Mouse (Mus musculus) right cerebral cortex, postnatal 10 days (tissue): ENCODE results near the gene Slc35f3.

Experiments
- DNase-seq, 2 experiments: peaks; one replicate each; pipeline ENCODE4 v3.0.0; 2021; ENCODE audit warnings: low spot score in 2 of 2

Slc35f3 gene

DNA sequence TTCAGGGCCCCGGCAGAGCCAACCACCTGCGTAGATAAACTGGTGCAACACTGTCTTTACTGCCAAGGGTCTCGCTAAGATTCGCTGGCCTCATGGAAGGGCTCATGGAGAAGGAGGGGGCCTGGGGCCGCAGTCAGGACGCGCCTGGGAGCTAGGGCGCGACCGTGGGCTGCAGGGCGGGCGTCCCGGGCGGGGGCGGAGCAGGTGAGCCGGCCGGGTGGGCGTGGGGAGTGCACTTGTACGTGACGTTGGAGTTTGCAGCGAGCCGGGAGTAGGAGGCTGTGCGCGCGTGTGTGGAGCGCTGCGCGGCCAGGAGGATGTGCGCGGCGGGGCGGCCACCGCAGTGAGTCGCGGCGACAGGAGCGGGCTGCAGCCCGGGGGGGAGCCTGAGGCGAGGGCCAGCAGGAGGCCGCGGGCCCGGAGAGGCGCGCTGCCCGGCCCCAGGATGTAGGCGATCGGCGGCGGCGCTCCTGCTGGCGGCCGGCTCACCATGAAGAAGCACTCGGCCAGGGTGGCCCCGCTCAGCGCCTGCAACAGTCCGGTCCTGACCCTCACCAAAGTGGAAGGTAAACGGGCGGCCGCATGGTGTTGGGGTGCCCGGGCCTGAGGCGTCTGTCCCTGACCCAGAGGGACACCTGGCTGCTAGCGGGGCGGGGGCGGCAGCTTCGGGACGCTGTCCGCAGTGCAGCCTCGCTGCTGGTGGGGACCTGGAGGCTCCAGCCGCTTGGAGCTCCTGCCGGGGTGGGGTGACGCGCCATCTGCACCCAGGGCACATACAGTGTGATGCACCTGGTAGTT lies at the start of gene Slc35f3:
TSS of gene Slc35f3 (plus strand) at position 263 of the 798 bp plus-strand sequence.
- peak; percentile 76 to 80 for DNase-seq

DNA sequence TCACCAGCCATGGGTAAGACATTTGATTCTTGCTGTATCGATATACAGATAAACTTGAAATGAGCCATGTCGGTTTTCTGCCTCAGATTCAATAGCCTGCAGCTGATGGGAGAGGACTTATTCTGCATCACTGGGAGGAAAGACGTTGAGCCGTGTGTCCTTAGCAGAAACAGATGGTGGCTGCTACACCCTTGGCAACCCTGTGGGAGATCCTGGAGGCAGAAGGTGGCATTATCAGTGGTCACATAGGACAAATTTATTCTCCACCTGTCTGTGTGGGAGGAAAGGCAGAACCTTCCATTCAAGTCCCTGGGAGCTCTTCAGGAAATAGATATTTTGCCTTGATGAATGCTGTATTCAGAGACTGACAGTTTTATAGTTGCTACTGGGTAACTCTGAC lies 47.9 kb upstream of the Slc35f3 start:
- no peak for DNase-seq

DNA sequence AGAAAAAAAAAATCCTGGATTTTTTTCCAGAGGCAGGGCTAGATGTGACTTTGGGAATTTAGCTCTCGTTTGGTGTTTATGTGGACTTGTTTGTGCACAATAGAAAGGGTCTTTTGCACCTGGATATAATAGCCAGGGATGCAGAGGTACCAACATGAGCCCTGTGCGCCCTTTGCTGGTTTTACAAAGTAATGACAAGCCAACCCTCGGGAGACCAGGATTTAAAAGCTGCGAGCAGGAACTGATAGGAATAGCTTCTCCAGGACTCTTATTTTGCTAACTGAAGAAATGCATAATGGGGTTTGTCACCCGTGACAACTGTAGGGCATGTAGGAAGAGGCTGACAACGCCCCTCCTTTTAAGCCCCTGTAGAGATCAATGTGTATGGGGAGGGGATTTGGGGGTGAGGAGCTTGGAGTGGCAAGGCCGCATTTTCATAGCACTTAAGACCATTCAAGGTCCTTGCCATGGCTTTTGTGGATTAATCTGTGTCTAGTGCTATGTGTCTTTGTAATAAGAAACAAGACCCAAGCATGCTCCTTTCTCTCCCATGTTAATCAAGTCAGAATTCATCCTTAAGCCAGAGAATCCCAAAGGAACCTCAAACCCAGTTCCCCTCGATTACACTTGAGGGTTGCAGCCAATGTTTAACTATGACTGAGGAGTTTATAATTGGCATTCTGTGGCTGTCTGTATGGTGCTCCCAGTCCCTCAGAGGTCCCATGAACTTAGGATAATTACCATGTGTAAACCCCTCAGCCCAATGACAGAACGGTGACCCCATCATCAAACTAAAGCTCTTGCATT lies 41.6 kb upstream of the Slc35f3 start:
- DNase-seq, result peak; percentile 39 to 44

DNA sequence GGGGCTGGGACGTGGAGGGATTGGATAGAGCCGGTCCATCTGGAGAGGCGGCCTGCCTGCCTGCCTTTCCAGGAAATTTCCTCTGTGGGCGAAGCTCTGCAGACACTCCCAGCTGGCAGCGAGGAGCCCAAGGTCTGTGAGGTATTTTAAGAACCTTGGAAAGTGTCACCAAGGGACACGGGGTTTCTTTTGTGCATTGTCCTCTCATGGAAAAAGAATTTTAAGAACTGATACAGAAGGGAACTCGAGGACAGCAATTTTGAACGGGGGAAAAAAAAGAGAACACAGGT lies 41.0 kb upstream of the Slc35f3 start:
- DNase-seq, result peak; percentile 37 to 57

DNA sequence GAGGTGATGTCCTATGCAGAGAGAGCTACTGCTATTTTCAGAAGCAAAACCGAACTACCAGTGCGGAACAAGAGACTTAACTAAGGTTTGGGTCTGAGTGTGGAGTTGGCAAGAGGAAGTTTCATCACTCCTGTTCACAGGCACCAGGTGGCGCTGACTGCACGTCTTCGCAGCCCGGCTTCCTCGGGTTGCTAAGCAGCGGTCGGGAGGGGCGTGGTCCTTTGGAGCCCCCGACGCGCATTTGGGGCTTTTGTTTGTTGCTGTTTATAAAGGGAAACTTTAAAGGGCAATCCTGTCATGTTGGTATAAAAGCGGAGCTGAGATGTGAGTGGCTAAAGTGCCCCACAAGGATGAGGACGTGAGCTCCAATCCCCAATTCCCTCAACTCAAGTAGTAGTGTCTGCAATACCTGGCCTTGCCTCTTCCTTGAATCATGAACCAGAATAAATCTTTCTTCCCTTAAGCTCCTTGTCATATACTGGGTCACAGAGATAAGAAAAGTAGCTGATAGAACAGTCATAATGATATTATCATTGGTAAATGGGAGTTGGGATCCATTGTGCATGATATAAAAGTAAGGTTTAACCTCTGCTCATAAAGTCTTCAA lies 40.1 kb upstream of the Slc35f3 start:
- peak; percentile 90 to 92 for DNase-seq

DNA sequence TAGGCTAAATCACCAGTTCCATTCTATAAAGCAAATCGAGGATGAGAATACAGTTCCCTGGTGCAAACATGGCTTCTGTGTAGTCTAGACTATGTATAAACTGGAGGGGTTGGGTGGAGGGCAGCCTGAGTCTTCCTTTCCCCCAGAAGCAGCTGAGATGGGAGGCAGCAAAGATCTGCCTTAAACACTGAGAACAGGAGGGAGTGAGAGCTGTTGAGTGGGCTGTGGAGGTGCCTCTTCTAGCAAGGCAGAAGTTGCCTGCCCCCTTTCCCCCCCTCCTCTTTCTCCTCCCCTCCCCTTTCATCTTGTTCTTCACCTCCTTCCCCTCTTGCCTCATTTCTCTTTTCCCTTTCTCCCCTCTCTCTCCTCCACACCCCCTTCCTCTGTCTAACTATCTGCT lies 33.2 kb upstream of the Slc35f3 start:
- DNase-seq, result no peak

DNA sequence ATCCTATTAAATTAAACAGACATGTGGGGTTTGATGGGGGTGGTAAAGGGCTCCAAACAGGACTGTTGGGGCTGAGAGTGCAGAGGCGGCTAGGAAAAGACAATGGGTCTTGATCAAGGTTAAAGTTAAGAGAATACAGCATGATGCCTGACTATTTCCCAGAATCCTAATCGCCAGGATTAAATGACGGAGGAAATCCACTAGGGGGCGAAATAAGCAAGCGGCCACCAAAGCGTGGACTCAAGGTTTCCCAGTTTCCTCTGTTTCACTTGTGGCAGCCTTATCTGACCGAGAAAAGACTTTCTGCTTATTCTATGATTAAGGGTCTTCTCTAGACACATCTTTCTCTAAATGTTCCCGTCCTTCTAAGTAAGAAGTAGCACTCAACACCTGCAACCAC lies 31.2 kb upstream of the Slc35f3 start:
- no peak for DNase-seq

DNA sequence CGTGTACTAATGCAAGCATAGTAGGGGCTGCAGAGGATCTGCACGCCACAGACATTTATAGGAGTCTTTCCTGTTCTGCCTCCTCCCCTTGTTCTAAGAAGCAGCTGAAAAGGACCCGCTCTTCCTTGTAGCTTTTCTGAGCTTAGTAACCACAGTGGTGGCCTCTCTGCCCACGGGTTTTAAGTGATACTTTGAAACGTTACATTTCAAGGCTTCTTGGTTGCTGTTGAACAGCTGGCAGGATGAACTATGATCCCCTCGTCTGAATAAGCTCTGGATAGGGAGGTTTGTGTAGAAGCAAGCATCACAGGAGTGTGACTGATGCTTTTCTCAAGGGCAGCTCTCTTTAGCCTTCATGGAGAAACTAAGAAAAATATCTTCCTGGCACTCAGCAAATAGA lies 28.6 kb upstream of the Slc35f3 start:
- DNase-seq, result no peak

DNA sequence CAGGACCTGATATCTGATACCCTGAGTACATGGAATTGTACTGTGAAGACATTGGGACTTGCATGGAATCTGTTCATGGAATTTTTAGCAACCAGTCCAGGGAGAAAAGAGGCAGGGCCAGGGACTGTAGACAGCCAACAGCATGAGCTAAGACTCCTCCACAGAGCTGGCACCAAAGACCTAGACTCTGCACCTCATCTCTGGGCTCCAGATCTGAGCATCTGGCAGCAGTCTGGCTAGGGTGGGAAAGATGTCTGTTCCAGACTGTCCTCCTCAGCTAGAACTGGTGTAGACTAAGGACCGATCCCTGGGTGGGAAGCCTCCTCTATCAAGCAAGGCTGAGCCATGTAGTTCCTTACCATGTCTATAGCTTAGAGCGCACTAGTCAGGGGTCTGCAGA lies 25.9 kb upstream of the Slc35f3 start:
- peak; percentile 60 to 77 for DNase-seq

DNA sequence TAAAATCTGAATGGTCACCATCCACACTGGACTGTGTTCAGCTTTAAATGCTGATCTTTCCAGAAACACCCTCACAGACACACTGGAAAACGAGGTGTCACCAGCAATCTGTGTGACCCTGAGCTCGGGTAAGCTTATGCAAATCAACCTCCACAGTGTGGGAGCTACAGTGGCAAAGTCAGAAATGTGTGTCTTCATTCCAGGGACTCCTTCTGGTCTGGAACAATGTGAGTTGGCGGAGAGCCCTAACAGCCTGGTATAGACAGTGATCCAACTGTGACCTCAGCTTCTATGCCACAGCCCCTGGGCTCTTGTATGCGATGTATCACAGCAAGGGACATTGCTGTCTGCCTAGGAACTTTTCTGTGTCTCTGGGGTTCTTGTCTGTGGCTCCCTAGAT lies 25.3 kb upstream of the Slc35f3 start:
- peak; percentile 40 to 75 for DNase-seq

DNA sequence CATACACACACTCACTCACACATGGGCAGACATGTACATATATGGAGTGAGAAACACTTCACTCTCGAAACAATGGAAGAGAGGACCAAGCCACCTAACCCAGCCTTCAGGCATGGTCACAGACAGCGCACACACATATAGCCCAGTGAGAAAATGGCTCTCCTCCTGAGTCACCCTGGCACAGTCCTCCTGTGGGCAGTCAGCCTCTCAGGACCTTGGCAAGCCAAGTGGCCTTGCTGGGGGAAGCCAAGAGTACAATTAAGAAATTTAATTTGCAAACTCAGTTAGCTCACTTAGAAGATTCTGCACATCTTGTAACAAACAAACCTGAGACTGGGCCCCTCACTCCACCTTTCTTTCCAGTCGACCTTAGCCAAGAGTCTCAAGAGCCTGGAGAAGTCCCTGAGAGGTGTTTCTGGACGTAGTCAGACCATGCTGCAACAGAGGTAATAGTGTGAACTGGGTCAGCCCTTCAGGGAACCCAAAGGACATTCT lies 23.4 kb upstream of the Slc35f3 start:
- no peak for DNase-seq

DNA sequence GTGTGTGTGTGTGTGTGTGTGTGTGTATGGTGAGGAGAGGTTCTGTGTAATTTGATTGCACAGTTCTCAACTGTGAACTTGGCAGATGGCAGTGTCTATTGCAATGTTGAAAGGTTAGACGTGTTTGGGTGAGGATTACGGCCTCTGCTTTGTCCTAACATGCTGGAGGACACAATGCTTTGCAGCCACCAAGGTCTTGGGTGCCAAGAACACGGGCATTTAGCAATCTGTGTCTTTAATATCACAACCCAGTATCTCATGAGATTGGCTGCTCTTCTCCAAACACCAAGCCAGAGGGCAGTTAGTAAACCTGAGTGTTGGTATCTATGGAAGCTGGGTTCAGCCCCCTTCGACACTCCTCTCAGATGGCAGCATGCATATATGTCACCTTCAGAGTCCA lies 22.5 kb upstream of the Slc35f3 start:
- DNase-seq, result no peak

DNA sequence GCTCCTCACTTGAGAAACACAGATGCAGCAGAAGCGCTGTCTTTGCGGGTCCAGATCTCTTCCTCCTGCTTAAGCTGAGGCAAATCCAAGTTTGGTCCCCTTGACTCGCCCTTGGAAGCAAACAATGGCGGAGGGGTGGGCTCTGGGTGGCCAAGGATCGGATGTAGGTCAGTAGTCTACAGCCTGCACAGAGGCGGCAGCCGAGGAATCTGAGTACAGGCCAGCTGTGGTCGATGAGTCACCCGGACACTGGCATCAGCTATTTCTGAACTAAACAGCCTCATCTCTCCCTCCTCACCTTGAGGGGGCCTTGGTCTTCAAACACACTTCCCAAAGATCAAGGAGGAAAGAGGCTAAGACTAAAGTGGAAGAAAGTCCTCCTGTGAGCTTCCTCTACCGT lies 6.4 kb upstream of the Slc35f3 start:
- no peak for DNase-seq

DNA sequence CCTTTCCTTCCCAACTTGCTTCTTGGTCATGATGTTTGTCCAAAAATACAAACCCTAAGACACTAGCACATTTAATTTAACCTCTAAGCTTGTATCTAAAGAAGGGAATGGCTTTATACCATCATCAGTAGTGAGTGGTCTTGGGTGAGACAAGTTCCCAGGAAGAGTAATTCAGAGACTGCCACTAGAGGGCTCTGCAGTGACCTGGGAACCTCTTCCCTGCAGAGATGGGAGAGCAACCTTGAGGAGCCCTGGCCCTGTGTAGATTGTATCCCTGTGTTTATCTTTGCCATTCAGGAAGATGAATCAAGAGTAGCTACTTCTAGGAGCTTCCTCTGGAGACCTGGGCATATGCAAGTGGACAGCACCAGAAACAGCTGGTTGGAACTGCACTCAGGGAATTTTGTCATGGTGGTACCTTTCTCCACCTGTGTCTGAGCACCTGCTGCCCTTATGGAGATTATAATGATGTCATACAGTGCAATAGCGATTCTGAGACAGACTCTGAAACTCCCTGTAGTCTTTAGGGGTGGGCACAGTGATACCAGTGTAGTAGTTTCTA lies 993 bp upstream of the Slc35f3 start:
- peak; percentile 40 to 59 for DNase-seq

DNA sequence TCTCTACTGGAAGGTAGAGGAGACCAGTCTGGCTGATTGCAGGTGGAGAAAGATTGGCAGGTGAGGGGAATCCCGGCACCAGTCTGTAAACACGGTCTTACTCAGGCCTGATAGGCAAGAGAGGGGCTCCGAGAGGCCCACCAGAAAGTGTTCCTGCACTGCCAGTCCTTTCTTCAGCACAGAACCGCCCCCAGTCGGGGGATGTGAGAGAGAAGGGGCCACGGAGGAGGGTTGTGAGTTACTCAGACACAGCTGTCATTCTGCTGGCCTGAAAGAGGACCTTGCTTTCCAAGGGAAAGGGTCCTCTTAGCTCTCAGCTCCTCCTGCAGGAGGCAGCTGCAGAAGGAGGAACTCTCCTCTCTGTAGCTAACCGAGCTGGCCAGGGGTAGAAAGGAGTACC lies 975 bp downstream of the Slc35f3 start:
- DNase-seq, result peak; percentile 28 to 34

DNA sequence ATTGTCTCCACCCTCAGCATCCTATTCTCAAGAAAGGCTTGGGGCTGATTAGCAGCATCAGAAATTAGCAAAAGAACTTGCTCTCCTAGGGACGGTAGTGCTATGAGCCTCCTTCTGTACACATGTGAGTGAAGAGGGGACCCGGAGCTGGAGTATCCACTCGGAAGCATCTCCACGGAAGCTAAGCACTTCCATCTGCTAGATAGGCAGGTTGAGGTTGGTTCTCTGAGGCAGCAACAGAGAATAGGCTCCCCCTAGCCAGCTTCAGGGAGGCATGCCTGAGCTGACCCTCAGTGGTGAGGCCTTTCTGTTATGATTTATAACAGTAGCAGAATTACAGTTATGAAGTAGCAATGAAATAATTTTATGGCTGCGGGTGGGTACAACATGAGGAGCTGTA lies 2.0 kb downstream of the Slc35f3 start:
- DNase-seq, result no peak

DNA sequence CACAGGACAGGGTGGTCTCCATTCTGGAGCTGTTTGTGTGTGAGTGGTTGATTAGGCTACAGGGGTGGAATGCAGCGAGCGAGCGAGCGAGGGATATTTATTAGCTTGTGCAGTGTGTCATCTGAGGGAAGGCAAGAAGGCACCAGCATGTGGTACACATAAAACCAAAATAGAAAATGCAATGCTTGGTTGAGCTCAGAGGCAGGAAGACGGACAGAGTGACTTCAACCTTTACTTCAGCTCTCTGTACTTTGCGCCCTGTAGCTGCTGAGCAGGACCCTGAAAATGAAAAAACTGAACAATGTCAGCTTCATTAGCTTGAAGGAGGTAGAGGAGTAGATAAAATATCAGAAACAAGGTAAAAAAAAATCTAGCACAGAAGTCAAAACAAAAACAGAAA lies 3.2 kb downstream of the Slc35f3 start:
- no peak for DNase-seq

DNA sequence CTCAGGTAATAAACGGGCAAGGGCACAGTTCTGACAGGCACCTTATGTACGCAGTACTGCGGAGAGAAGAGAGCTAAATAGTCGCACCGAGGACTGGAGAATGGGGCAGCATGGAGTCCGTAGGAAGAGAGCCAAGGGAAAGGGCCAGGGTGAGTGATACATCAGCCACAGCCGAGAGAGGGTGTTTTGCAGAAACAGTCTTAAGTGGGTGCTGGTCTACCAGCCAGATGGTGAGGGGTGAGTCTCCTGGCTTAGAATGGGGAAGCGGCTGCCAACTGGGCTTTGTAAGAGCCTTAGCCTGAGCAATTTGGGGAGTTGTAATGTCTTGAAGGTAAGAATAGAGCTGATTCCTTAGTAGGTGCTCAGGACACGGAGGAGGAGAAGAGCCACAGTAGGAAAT lies 8.8 kb downstream of the Slc35f3 start:
- DNase-seq, result no peak

DNA sequence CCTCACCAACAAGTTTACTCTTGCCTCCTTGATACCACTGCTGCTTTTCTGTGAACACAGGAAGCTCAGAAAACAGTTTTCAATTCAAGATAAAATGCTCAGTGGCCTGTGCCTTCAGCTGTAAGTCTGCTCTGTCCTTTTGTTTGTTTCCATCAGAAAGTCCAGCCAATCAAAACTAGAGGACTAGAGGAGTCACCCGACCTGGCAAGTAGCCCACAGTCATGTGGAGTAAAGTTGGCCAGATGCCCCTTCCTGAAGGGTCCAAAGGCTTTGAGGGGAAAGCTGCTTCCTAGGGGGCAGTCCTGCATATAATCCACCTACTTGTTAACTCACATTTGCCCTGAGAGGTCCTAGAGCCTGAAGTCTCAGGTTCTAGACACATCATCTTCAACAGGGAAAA lies 10.7 kb downstream of the Slc35f3 start:
- peak; percentile 77 to 79 for DNase-seq

DNA sequence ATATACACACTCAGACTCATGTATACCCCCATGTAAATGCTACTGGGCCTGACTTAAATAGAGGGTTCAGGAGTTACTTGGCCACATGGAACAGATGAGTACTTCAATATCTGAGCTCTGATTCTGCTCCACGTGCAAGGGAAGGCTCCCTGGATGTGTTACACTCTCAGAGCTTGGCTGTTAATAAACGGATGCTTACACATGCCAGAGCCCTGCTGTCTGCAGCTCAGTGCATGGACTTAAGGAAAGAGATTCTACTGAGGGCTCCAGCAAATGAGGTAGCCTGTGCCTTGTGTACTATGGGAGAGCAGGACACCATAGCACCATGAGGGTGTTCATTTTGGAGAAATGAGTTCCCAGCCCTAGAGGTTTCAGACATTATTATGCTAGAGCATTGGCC lies 26.6 kb downstream of the Slc35f3 start:
- DNase-seq, result no peak

DNA sequence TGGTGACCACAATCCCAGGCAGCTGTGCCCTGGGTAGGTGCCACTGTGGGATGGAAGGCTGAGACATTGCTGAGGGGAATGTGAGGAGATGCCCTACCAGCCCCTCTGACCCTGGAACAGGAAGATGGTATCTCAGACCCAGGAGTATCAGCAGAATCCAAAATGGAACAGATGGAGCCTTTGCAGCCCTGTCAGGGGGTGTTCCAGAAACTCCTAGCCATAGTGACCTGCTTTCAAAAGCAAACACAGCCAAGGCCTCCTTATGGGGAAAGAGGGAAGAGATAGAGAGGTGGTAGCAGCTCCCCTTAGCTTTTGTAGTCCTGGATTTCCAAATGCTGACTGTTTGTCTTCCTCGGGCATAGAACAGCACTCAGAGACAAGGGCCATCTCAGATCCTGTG lies 27.8 kb downstream of the Slc35f3 start:
- no peak for DNase-seq

DNA sequence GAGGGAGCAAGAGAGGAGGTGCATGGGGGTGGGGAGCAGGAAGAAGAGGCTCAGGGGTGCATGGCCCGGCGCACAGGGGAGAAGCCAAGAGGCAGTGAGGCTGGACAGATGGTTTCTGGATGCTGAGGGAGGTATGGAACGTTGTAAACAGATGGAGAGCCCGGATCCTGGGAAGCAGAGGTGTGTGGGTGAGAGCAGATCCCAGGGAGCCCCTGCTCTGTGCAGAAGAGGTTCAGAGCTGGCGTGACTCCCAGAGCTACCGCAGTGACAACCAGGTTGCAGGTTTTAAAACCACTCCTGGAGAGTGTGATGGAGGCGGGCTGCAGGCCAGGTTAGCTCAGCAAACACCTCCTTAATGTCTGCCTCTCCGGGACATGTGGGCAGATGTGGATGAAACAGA lies 28.4 kb downstream of the Slc35f3 start:
- DNase-seq, result peak; percentile 50 to 57
